Mouse (Mus musculus): ENCODE results near the gene Cnpy3. TPM values are rescaled to one million over a fixed set of nuclear protein-coding genes. Genes with fewer than 3 reads are reported as not detected.
"Not testable (repeated sequence)": the region's sequence is repeated elsewhere in the genome, so short reads cannot be mapped to it uniquely, and the experiment has no call there.

The Cnpy3 gene
- polyA plus RNA-seq, 1 experiment = 64.3 TPM

DNA sequence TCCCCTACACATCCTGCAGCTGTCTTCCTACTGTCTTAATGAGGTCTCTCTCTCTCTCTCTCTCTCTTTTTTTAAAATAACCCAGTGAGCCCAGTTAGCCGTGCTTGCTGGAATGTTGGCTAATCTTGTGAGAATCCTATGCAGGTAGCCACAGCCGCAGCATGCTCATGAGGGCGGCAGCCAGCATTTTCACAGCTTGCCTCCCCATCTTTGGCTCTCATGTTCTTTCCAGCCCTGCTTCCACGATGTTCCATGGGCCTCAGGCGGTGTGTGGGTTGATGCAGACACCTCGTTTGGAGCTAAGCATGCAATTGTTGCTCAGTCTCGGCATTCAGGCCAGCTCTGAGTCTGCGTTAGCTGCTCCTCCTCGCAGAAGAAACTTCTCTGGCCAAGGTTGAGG lies 12.9 kb upstream of the Cnpy3 start:
- DNase-seq (ENCODE audit: low spot score) = not testable (repeated sequence)

DNA sequence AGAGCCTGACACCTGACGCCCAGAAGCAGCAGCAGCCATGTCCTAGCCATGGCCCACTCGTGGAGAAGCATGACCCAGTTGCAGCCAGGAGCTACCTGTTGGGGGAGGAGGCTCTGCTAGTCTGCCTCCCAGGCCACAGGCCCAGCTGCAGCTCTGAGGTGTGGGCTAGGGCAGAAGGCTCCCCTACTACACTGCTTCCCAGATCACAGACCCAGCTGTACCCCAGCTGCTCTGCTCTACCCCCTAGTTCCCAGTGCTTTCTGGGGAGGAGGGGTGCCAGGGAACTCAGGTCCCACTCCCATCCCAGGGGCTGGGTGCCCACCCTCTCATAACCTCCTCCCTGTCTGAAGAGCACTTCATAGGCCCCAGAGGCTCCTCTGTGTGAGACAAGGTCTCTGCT lies 11.5 kb upstream of the Cnpy3 start, which contains the start of gene Ptcra:
TSS of gene Ptcra (minus strand) at position 169 of the 400 bp plus-strand sequence.
- no peak for DNase-seq (ENCODE audit: low spot score)

DNA sequence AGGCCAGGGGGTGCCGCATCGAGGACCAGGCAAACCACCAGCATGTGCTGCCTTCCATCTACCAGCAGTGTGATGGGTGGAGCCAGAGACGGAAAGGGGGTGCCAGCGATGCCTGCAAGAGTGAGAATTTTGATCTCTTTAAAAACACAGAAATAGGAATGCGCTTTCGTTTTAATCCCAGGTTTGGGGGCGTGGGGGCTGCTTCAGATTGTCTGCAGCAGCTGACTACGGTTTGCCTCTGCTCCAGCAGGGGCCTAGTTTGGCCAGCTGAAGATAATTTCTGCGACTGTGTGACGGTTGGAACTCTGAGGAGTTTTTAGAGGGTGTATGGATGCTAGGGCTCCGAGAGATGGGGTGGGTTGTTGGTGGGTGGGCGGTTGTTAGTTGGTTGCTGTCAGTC lies 6.7 kb upstream of the Cnpy3 start:
- DNase-seq (ENCODE audit: low spot score) = no peak

DNA sequence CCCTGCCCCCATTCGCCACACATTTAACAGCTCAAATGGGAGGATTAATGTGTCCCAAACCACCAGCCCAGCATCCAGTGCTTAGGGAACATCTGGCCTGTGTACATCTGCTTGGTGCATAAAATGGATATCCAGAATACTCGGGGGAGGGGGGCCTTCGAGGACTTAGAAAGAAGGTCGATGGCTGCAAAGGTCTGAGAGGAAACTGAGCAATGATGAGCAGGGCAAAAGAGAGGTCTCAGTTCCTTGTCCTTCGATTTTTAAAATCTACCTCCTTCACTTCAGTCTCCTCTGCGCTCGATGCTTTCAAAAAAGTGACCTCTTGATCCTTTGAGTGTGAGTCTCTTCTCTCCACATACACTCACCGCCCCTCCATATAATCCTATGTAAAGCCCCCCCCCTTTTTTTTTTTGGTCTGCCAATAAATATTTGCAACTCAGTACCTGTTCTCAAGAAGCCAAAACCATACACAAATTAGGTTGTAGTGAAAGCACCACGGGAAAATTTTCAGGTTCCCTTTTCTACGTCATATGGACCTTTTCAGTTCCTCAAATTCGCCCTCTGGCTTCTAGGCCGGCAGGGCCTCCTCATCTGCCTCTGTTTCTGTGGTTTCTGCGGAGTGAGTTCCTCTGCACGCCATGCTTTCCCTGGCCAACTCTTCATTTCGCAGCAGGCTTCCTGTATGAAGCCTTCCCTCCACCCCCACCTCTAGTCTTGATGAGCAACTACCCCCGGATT lies 789 bp downstream of the Cnpy3 start:
- no peak for DNase-seq (ENCODE audit: low spot score)

DNA sequence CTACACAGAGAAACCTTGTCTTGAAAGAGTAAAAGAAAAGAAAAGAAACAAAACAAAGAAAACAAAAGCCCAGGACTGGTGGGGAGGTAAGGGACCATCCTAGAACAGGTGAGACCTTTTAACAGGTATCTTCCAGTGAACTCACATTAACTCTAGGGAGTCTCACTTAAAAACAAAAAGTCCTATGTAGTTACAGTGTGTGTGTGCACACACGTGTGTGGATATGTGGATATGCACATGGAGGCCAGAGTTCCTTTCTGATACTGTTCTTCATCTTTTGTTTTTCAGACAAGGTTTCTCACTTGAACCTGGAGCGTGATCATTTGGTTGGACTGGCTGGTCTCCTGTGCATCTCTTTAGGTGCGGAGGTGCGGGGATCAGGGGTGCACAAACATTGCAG lies 1.4 kb downstream of the Cnpy3 start:
- no peak for DNase-seq (ENCODE audit: low spot score)

DNA sequence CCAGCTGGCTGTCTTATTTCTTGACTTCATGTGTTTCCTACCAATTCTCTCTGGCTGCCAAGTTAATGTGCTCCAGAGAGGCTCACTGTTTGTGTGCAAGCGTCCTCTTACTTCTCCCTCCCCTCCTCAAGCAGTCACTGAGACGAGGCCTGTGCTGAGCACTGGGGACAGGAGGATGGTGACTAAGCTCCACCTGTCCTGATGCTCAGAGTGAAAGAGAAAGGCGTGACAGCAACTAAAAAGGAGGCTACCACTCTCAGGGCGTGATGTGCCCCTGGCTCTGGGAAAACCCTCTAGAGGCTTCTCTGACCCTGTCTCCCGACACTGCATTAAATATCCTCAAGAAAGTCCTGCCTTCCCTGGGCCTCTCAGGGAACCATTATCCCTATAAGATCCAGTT lies 2.7 kb downstream of the Cnpy3 start:
- DNase-seq (ENCODE audit: low spot score) = no peak

DNA sequence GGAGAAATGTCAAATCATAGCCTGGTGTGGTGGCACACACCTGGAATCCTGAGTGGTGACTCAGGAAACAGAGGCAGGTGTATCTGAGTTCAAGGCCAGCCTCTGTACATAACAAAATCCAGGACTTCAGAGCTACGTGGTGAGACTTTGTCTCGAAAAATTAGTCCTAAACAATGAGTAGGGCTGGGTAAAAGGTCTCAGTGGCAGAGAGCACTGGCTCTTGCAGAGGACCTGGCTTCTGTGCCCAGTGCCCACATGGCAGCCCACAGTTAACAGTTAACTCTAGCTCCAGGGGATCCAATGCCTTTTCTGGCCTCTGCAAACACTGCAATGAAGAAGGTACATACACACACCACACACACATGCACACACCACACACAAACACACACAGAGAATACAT lies 4.2 kb downstream of the Cnpy3 start:
- no peak for DNase-seq (ENCODE audit: low spot score)

DNA sequence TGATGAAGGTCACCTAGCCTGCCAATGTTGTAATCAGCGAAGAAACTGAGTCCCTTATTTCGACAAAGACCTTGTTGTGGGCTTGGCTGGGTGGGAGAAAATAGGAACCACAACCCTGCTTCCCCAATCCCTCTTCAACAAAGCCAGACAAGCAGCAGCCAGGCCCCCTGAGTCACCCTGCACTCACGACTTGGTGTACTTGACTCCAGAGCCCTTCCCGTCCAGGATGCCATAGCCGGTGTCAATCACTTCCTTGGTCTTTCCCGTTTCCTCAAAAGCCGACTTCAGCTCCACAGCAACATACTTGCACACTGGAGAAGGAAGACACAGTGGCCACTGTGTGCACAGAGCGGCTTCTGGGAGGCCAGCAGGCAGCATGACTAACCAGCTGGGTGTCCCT lies 4.8 kb downstream of the Cnpy3 start:
- no peak for DNase-seq (ENCODE audit: low spot score)

DNA sequence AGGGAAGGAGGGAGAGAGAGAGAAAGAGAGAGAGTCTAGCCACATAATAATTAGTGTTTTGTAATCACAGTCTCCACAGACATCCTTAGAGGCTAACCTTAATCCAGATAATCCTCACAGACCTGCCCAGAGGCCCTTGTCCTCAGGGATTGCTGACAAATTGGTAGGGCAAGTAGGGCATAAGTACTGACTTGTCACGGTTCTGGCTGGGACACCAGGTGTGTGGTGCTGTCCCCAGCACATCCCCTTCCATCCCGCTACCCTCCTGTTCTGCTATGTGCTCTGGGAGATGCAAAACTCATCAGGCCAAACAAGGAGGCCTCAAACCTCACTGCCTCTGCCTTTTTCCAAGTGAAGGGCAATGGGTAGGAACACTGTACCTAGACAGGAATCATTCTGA lies 6.5 kb downstream of the Cnpy3 start:
- DNase-seq (ENCODE audit: low spot score) = no peak

DNA sequence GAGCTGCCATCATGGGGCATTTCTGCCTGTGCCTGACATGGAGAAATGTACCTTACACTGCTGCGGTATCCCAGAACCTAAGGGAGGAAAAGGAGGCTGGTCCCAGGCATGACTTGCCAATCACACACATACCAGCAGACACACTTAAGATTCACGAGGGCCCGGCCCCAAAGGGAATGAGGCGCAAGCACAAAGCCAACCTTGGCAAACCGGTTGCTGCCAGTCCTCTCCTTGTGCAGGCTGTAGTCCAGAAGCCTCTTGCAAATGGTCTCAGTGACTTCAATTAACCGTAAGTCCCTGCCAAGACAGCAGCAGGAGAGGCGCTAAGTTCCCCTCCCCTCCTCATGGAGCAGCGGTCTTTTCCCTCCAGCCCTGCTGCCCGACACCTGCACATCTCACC lies 9.0 kb downstream of the Cnpy3 start:
- DNase-seq (ENCODE audit: low spot score) = no peak

DNA sequence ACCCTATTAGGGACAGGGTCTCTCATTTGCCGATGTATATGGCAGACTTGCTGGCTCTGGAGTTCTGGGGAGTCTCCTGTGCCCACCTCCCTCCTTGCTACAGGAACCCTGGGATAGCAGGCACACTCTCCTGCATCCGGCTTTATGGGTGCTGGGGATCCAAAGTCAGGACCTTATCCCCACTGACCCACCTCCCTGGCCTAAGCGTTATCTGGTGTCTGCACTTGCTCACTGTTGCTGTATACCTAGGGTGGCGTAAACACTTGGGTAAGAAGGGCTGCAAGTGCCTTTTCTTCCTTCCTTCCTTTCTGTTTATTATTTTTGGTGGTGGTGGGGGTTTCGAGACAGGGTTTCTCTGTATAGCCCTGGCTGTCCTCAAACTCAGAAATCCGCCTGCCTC lies 10.7 kb downstream of the Cnpy3 start:
- DNase-seq (ENCODE audit: low spot score) = no peak

DNA sequence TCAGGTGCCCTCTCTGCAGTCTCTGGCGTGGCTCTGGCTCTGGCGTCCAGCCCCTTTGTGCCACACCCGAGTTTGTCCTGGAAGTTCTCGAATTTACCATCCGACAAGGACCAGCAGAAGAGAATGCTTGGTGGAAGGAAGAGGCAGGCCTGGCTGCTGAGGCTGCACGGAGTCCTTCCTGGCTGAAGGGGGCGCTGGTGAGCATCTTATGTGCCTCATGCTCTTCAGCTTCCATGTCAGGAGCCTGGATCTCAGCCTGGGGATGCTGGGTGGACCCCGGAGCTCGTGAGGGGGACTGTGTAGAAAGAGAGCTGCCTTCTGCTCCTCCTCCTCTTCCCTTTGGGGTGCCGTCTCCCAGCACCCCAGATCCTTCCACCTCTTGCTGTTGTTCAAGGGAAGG lies 15.9 kb downstream of the Cnpy3 start:
- no peak for DNase-seq (ENCODE audit: low spot score)

DNA sequence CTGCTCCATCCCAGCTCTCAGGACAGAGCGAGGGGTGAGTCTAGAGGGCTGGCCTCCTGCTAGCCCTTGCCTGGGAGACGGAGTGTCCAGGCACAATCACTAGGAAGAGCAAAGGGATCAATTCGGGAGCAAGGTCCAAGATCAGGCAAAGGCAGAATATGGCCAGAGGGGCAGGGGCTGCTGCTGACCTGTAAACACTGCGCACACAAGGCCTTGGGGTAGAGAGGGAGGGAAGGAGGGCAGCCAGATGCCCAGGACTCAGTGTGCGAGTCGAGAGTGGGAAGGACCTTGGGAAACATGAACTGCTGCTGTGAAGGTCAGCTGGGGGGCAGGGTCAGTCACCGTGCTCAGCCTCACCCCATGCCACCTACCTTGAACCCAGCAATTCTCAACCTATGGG lies 16.7 kb downstream of the Cnpy3 start:
- no peak for DNase-seq (ENCODE audit: low spot score)

DNA sequence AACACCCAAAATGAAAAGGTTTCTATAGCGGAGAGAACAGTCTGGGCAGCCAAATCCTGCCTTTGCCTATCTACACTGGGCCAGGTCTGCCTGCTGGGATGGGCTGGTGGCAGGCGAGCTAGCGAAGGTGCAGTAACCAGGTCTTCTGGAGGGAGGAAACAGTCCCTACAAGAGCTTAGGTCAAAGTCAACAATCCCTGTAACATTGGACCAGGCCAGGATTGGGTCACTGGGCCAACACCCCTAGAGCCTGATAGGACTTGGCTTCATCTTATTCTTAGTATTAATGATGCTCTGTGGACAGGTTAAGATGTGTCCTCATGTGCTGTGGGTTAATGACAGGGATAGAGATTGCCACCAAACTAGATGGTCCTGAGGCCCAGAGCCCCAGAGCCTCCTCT lies 18.0 kb downstream of the Cnpy3 start:
- DNase-seq (ENCODE audit: low spot score) = no peak

DNA sequence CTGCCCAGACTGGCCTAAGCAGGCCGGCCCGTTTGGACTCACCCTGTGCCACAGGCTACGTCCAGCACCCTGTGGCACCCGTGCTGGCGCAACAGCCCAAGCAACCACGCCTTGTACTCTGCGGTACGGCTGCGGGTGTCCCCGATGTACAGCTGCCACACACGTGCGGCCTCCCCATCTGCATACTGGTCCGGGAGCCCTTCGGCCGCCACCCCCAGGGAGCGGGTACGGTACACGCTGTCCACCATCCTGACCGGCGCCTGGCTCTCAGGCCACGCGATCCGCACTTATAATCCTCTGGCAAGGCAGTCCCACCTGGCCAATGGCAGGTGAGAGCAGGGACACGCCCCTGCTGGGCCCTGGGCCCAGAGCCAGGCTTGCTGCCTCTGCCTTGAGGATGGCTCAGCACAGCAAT lies 23.1 kb downstream of the Cnpy3 start, which contains the start of gene Gnmt:
TSS of gene Gnmt (minus strand) at position 265 of the 415 bp plus-strand sequence.
- no peak for DNase-seq (ENCODE audit: low spot score)

DNA sequence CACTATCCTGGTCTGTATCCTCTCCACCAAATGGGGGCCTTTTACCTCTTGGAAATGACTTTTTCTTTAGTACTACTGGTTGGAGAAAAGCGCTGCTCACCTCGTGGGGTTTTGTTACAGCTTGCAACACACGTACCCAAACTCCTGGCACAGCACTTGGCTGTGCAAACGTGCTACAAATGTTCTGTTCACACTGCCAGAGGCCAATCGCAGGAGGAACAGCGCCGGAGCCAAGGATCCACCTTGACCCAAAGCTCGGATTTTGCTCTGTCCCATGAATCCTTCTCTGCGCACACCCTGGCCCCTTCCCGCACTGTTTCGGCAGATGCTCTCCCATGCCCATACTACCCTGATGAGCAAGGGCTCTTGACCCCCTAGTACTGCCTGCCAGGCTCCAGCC lies 23.5 kb downstream of the Cnpy3 start:
- DNase-seq (ENCODE audit: low spot score) = no peak

DNA sequence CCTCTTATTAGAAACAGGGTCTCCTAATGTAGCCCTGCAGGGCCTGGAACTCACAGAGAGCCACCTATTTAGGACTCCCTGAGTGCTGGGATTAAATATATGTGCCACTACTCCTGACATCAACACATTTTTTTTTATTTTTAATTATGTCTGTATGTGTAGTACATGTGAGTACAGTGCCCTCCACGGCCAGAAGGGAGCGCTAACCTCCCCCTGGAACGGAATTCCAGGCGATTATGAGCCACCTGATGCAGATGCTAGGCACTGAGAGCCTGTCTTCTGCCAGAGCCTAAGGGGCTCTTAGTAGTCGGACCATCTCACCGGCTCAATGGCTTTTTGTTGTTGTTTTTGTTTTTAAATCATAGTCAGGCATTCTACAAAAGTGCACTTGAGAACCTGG lies 24.0 kb downstream of the Cnpy3 start:
- no peak for DNase-seq (ENCODE audit: low spot score)

DNA sequence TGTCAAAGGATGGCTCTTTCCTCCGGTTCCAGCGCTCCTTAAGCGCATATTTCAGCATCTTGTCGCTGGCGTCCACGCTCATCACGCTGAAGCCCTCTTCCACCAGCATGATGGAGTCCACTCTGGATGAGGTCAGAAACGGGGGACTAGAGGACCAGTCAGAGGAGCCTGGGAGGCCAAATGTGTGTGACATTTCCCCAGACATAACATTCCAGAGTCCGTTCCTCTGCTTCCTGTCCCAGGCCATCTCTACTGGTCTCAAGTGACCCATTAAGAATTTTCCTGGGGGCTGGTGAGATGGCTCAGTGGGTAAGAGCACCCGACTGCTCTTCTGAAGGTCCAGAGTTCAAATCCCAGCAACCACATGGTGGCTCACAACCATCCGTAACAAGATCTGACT lies 24.7 kb downstream of the Cnpy3 start:
- no peak for DNase-seq (ENCODE audit: low spot score)

DNA sequence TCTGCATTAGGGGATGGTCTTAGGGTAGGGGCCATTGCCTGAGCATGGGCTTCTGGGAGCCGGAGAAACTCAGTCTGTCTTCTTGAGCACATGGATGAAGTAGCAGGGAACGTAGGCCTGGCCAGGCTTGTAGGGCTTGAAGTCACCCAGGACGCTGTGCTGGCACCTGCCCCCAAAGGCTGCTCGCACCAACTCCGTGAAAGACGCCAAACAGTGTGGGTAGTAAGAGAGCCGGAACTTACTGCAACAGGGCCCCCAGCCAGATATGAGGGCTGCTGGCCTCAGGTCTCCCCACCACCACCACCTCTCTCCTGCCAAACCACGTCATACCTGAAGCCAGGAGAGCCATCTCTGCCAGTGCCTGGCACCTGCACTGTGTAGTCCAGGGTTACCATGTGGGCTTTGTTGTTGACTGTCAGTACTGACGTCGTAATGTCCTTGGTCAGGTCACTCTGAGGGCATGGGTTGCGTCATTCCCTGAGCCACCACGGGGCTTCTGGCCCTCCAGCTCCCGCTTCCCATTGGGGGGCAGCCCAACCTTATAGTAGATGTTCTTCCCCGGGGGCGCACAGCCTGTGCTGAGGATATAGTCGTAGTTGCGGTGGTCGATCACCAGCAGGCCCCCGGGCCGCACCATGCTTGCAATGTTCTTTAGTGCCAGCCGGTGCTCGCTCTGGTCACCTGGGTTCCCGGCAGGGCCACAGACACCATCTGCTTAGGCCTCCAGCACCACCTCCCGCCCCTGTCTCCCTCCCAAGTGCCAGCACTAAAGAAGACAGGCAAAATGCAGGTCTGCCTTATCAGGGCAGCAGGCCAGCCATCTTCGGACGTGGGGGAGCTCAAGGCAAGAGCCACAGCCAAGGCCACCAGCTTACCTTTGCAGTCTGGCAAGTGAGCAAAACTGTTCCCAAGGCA lies 26.0 kb downstream of the Cnpy3 start:
- DNase-seq (ENCODE audit: low spot score) = no peak

DNA sequence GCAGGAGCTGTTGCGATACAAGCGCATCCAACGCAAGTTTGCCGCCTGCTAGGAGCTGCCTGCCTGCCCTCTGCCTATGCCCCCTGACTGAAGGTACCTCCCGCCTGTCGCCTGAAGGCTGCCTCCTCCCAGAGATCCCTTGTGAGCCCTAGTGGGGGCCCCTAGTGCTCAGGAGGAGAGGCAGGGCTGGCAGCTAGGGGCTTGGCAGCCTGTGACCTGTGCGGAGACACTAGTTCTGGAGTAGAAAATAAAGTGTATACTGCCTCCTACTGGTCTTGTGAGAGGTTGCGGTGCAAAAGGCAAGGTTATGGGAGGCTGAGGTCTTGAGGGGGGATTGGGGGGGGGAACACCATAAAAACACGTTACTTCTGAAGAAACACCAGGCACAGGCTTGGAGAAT lies 26.7 kb downstream of the Cnpy3 start:
- no peak for DNase-seq (ENCODE audit: low spot score)

DNA sequence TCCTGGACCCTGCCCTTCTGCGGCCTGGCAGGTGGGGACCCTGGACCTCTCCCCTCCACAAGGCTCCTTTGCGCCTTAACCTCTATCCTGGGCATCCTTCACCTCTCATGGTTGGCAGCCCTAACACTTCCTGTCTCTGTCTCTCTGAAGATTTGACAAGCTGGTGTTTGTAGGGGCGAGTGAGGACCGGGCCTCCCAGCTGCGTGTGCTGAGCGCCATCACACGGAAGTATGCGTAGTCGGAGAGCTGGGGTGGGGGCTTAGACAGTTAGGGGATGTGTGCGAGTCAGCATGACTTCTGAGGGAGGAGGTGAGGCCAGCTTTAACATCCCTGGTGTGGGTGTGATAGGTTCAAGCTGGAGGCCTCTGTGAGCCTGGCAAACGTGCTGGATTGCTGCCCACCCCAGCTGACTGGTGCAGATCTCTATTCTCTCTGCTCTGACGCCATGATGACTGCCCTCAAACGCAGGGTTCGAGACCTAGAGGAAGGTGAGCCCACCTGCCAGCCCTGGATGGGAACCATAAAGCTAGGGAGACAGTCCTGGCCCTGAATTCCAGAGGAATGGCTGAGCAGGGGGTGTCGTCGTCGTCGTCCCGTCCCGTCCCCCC lies 27.4 kb downstream of the Cnpy3 start:
- no peak for DNase-seq (ENCODE audit: low spot score)

DNA sequence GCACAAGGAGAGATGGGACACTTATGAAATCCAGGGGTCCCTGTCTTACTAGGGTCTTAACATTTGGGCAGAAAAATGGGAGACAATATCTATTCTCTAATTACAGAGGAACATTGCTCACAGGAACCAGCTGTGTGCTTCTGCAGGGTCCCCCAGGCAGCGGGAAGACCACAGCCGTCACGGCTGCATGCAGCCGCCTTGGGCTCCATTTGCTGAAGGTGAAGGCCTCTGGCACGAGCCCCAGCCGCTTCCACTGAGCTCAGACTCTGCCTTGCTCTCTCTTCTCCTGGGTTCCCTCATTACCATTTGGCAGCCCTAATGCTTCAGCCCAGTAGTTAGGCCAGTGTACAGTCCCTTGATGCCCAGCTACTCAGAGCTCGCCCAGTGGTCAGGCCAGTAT lies 30.9 kb downstream of the Cnpy3 start:
- DNase-seq (ENCODE audit: low spot score) = no peak
